Mouse (Mus musculus): Measurements from ENCODE around the gene Cacnb2. TPM values are rescaled to one million over a fixed set of nuclear protein-coding genes. Genes with fewer than 3 reads are reported as not detected.

Gene Cacnb2
- total RNA-seq, 2 experiments from 2014 or later, result 45.8 to 61.0 TPM

DNA sequence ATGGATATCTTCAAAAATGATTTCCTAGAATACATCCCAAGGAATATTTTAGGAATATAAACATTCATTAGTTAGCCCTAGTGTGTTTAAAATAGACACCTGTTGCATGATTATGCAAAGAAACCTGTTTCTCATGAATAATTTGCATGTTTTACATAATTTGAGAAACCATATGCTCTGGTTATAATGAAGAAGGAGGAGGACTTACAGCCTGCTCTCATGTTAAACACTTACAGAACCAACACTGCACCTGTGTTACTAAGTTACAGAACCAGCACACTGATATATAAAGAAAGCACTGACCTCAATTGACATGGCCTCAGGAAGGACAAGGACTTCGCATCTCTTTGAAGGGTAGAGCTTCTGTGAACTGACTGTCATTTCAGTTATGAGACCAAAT, 244.3 kb downstream of the Cacnb2 start:
- DNase-seq (ENCODE audit: low spot score in 2 of 2), result no peak
- intact Hi-C loops (cut with DNase I), result no loop called here

DNA sequence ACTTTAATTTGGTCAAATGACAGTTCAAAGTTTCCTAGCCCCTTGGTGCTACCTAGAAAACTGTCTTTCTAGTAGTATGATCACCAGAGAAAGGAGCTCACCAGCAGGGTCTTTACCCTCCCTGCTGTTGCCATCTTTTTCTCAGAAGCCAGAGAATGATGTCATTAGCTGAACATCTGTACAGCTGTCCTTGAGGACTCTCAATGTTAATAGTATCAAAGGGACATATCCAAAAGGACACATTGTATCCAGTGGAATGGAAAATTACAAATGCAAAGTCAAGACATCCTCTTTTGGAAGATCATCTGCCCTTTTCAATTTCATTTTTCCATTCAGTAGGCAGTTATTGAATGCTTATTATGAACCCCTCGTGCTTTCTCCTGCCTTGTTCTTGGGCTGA, 247.9 kb downstream of the Cacnb2 start:
- DNase-seq (ENCODE audit: low spot score in 2 of 2), result no peak
- intact Hi-C loops (cut with DNase I), result no loop called here

DNA sequence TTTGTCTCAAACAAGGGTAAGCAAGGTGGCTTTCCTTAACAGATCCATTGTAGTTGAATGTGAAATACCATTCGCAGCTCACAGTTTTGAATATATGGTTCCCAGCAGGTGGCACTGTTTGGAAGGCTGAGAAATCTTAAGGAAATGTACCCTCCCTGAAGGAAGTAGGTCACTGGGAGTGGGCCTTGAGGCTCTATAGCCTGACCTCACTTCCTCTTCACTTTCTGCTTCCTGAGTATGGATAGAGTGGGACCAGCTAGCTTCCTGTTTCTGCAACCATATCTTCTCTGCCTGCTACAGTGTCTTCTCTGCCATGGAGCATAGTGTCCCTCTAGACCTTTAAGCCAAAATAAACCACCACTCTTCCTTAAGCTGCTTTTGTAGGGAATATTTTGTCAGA, 248.5 kb downstream of the Cacnb2 start:
- DNase-seq (ENCODE audit: low spot score in 2 of 2), result no peak
- intact Hi-C loops (cut with DNase I), result no loop called here

DNA sequence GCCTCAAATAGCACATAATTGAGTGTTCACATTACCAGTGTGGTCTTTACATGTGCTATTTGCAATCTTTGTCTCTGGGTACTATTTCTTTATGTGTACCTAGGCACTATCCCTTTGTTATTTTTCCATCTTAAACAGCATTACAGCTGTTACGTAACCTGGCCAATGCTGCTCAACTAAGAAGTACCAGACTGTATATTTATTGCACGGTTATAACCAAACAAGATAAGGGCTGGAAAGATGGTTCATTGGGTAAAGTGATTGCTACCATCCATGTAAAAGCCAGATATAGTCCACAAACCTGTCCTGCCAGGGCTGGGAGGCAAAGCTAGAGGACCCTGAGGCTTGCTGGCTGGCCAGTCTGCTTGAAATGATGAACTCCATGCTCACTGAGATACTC, 251.2 kb downstream of the Cacnb2 start:
- no peak for DNase-seq (ENCODE audit: low spot score in 2 of 2)
- intact Hi-C loops (cut with DNase I), result no loop called here

DNA sequence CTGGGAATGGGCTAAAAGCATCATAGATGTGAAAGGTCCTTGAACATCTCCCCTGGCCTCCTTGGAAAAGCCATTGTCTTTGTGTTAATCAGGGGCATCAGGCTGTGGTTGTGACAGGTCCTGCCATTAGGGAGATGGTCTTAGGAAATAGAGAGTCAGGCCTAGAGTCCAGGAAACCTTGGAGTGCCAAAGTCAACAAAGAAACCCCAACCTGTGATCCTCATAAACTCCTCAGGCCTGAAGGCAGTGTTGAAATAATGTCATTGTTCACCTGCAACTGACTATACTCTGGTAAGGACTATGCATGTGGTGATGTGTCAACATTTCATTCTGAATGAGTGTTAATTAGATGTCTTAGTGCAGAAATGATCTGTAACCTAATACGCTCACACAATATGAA, 255.4 kb downstream of the Cacnb2 start:
- intact Hi-C loops (cut with DNase I), result no loop called here
- DNase-seq (ENCODE audit: low spot score in 2 of 2), result no peak

DNA sequence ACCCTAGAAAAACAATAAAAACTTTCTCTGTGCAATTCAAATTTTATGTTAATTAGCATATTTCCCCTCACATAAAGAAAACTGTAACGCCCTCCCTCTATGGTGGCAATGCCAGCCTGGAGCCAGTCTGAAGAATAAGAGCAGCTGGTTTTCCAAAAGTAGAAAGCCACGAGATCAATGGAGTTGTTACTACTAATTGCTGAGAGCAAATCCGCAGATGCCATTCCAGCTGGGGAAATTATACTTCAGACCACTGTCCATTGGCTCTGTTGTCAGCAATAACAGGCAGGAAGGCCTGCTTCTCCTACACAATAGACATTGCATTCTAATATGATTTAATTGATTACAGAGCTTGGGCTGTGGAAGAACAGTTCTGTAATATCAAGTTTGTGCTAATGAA, 257.5 kb downstream of the Cacnb2 start:
- intact Hi-C loops (cut with DNase I), result no loop called here
- DNase-seq (ENCODE audit: low spot score in 2 of 2), result no peak

DNA sequence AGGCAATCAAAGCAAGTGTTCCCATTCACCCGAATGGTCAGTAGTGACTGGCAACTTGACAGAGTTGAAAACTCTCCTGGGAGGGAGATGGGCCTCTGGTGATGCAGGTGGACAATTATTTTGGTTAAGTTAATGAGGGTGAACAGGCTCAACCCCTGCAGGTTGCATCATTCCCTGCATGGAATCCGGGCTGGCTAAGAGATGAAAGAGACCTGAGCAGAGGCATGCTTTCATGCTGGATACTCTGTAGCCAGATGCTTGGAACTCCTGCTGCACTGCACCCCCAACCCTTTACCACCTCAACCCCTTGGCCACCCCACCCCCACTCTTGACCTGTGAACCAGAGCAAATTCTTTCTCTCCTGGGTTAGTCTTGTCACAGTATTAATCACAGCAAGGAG, 258.7 kb downstream of the Cacnb2 start:
- intact Hi-C loops (cut with DNase I), result no loop called here
- DNase-seq (ENCODE audit: low spot score in 2 of 2), result no peak

DNA sequence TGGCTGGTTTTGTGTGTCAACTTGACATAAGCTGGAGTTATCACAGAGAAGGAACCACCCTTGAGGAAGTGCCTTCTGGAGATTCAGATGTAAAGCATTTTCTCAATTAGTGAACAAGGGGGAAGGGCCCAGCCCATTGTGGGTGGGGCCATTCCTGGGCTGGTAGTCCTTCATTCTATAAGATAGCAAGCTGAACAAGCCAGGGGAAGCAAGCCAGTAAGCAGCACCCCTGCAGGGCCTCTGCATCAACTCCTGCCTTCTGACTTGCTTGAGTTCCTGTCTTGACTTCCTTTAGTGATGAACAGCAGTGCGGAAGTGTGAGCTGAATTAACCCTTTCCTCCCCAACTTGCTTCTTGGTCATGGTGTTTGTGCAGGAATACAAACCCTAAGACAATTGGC, 260.1 kb downstream of the Cacnb2 start:
- intact Hi-C loops (cut with DNase I), result no loop called here
- no peak for DNase-seq (ENCODE audit: low spot score in 2 of 2)

DNA sequence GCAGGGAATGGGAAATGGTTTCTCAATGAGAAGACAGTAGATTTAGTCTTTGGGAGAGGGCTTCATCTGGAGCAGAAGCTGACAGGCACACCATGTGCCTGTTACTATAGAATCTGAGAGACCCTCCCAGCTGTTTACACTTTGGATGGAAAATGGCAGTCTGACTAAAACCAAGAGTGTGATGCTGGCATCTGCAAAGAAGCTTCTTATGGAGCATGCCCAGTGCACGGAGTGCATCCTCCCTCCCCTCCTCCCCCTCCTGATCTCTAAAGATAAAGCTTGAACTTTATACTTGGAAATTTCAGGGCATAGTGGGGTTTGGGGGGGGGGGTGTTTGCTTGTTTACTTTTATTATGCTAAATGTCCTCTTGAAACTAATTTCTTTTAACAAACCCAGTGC, 270.2 kb downstream of the Cacnb2 start:
- DNase-seq (ENCODE audit: low spot score in 2 of 2), result no peak
- intact Hi-C loops (cut with DNase I), result loop anchor here (5.0 kb wide), 1 partner anchor 131 kb away; no protein-coding TSS in a partner anchor

DNA sequence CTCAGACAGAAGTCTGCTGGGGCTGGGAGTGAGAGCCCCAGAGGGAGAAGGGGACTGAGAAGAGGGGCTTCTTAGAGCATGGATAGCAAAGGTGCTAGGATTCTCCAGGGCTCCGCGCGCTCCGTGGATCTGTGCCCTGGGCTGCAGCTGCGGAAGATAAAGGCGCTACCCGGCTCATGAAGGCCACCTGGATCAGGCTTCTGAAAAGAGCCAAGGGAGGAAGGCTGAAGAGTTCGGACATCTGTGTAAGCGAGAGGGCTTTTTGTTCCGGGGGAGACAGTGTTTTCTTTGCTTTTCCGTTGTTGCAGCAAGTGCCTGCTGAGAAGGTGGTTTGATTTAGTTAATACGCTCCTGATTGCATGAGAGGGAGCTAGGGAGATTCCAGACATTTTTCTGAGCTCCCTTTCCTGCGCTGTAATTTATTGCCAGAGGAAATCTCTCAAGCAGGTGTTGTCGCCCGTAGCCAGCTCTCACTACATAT, 270.9 kb downstream of the Cacnb2 start:
- intact Hi-C loops (cut with DNase I), result loop anchor here (5.0 kb wide), 1 partner anchor 131 kb away; no protein-coding TSS in a partner anchor
- peak; percentile 39 to 47 for DNase-seq (ENCODE audit: low spot score in 2 of 2)

DNA sequence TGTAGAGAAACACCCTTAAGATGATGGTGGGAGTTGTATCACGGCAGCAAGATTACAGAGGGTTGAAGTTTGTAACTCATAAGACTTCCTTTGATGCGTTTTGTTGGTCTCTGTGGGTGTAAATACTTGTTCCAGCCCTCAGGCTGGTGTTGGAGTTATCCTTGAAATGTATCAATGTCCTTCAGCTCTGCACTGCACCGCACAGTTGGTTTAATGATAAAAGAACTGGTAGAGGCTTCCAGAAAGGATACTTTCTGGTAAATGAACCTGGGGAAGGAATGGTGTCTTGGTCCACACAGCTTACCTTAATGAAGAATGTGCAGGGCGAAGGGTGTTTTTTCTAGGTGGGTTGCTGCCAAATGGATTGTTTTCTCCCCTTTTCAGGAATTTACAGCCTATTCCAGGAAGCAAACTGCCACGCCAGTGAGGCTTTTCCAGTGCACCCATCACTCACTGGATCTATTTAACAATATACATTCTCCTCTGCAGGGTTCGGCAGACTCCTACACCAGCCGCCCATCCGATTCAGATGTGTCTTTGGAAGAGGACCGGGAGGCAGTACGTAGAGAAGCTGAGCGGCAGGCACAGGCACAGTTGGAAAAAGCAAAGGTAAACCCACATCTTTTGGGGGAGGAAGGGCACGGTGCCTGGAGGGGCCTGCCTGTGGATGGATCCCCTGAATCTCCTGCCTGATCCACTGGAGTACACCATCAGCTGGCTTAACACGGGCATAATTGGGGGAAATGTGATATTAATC, 271.6 kb downstream of the Cacnb2 start:
- DNase-seq (ENCODE audit: low spot score in 2 of 2), result peak; percentile 46 to 55
- intact Hi-C loops (cut with DNase I), result loop anchor here (5.0 kb wide), 1 partner anchor 132 kb away; no protein-coding TSS in a partner anchor

DNA sequence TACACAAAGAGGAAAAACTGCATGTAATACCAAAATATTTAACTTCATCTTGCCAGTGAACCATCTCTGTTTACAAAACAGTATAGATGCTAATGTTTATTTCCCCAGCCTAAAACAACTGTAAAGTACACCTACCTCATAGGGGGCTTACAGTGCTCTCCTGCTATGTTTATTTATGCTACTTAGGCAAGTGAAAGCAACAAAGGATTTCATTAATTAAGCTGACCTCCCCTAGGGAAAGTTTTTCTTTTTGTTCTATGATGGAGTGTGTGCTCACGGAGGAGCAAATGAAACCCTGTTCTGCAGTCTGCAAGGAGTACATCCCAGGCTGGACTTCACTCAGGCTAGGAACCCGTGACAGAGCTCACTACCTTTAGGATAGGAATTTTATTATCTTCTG, 272.2 kb downstream of the Cacnb2 start:
- intact Hi-C loops (cut with DNase I), result no loop called here
- DNase-seq (ENCODE audit: low spot score in 2 of 2), result no peak

DNA sequence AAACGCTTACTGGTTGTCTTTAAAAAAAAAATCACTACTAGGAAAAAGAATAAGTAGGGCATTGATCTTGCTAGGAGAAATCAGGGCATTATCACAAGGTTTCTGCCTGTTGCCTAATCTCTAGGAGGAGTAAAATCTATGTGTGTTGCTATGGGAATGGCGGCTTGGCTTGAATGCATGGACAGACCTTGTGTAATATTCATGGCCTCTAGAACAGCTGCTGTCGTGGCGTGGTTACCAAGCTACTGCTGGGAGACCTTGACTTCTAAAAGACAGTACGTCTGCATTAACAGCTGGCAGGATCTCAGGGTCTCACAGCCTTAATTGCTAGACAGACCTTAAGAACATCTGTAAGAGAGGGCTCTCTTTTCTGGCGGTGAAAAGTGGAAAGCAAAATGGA, 272.7 kb downstream of the Cacnb2 start:
- intact Hi-C loops (cut with DNase I), result no loop called here
- no peak for DNase-seq (ENCODE audit: low spot score in 2 of 2)

DNA sequence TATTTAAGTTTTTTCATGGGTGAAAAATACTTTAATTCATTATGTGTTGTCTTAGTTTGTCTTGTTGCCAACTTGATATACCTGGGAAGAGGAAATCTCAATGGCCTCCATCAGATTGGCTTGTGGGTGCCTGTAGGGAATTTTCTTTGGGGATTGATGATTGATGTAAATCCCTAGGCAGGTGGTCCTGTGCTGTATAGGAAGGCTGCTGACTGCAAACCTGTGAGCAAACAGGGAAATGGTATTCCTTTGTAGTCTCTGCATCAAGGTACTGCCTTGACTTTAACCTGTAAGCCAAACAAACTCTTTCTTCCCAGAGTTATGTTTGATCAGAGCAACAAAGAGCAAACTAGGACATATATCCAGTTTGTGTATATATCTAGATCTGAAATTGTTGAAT, 276.1 kb downstream of the Cacnb2 start:
- intact Hi-C loops (cut with DNase I), result no loop called here
- DNase-seq (ENCODE audit: low spot score in 2 of 2), result no peak

DNA sequence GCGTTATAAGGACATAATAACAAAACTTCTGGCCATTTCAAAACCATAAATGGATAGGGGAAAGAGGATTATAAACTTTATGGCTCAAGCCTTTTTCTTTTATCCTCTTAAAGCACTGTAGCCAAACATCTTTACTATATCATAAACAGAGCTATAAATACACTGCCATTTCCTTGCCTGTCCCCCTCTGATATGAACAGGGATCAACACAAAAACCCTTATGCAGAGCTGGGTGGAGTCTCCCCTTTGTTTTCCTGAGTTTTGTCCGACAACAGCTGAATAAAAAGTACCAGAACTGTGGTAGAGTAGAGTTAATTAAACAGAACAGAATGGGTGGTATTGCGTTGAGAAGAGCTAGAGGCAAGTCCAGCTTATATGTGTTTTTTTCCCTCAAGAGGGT, 280.6 kb downstream of the Cacnb2 start:
- no peak for DNase-seq (ENCODE audit: low spot score in 2 of 2)
- intact Hi-C loops (cut with DNase I), result no loop called here

DNA sequence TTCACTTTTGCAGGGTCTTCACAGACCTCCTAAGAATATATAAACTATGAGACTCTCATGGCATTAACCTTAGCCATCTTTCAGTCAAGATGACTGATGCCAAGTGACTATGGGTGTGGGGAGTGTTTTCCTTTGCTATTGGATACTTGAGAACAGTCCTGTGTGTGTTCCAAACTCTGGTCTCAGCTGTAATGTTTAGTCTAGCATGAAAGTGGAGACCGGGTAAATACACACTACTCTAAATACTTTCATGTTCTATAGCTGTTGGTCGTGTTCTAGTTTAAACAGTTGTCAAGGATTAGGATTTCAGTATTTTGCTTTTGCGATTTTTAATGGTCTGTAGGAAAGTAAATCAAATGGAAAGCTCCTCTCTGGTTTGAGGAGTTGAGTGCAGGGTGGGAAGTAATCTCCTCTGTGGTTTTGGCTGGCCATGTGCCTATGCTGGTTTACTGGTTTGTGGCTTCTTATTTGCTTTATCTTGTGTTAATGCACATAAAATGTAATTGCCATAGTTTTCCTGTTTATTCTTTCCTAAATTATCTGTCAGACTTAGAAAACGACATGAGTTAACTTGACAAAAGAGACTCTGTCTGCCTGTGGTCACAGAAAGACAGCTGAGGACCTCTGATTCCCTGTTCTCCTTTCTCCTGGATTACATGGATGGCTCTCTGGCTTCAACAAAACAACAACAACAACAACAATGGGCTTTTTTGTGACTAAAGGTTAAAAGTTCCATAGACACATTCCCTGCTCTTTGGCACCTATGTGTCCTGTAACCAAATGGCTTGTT, 285.7 kb downstream of the Cacnb2 start:
- intact Hi-C loops (cut with DNase I), result no loop called here
- DNase-seq (ENCODE audit: low spot score in 2 of 2), result no peak

DNA sequence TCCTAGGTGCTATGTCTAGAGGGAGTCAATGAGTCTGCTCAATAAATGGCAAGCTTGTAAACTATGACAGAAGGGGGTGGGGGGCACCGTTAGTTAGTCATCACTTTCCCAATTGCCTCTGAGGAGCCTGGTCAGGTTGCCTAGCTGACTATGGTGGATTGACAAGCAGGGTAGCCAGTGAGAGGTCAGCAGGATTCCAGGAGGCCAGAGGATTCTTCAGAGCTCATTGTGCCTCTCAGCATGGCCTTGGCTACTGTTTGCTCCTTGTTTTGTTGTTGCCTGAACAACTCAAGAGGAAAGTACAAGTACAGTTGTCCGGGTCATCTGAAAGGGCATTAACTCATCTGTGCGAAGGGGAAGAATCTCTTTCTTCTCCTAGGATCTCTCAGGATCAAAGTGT, 300.9 kb downstream of the Cacnb2 start:
- no peak for DNase-seq (ENCODE audit: low spot score in 2 of 2)
- intact Hi-C loops (cut with DNase I), result no loop called here

DNA sequence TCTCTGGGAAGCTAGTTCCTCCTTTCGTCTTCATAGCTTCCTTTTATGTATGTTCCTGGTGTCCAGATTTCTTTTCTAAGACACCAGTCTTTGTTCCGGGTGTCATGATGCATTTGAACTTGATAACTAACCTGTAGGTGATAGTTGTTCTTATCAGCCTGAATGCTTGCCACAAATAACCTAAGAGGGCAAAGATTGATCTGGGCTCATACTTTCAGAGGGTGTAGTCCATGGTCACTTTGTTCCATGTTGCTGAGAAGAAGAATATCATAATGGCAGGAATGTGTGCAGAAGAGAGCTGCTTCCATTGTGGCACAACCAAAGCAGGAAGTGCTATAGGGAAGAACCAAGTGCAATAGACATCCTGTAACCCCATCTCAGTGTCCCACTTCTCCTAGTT, 302.0 kb downstream of the Cacnb2 start:
- no peak for DNase-seq (ENCODE audit: low spot score in 2 of 2)
- intact Hi-C loops (cut with DNase I), result no loop called here

DNA sequence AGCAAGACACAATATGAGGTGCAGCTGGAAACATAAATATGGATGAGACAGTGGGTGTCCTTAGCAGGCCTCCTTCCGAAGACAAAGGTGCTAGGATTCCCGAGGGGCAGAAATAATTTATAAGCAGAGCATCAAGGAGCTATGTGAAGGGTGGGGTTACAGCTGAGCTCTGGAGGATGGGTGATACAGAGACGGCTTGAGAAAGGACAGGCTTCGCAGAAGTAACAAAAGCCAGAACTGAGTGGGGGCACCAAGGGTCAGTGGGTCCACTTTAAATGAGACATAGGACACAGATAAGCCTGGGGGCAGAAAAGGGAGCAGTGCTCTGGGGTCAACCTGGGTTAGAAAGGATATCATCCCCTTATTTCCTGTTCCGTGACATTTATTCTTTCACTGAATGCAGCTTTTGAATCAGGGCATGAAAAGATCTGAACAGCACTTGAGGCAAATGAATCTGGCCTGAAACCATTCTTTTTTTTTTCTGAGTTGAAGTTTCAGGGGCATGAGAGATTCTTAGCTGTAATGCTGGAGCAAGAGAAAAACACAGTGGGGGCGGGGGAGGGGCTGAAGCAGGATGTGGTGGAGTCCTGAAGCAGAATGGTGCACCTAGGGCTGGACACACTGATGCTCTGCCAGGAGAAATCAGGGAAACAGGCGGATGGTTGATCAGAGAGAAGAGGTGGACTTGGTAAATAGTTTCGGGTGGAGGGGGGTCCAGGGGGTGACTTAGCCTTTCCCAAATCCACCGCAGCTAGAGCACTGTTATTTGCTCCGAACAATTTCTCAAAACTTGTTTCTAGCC, 304.4 kb downstream of the Cacnb2 start:
- intact Hi-C loops (cut with DNase I), result no loop called here

DNA sequence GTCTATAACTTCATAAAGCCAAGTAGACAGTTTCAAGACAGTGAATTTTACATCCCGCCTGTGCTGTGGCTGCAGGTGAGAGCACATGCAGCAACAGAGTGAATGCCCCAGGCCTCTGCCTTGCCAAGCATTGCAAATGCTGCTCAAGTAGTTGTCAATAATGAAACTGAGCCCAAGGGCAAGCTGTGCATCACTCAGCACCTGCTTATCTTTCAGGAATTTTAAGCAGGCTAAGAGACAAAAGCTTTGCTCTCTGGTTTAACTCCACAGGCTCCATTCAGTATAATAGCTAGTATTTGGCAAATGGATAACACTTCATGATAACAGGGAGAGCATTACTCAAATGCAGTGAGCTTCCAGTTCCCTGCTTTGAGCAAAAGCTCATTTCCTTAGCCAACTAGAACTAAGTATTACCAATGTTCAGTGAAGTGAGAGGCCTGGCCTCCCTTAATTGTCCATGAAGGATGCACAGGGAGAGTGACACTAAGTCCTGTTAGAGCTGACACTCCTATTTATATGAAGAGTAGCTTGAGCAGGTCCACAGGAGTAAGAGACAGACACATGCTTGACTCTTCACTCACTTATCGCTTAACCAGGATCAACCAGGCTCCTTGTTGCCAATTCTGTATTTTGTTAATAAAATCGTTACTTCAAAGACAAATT, 314.8 kb downstream of the Cacnb2 start:
- intact Hi-C loops (cut with DNase I), result no loop called here
- DNase-seq (ENCODE audit: low spot score in 2 of 2), result no peak

More for the DNA sequence above, 304.4 kb downstream of the Cacnb2 start:
- DNase-seq (ENCODE audit: low spot score in 2 of 2), result no peak
